Comparison of ENCODE assay signal across 8 mouse cellular contexts in the genomic region with DNA sequence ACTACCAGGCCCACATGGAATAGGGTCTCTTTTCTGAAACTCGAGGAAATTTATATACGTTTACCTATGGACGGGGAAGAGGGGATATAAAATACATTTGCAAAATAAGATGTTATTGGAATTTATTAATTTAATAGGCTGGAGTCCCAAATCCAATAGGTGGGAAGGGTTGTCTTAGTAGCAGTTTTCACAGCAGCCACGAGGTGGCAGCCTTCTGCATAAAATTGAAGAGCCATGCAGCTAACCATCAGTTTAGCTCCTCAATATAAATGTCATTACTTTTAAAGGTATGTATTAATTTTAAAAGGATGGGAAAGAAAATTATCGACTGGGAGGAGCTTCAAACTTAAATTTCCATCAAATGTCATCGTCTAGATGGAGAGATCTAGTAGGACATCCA.
A peak's percentile ranks its signal among the peaks of the same experiment; 100 is the strongest.
DNase-seq lines count a peak whose midpoint lies in the region; ATAC-seq and TF ChIP-seq lines count a peak whose summit lies in the region.

No protein-coding gene starts in this region.

- 39% methylated on average over 6 of the region's 6 CpGs for WGBS in intestine, embryonic 14.5 days
- 34% methylated on average over 6 of the region's 6 CpGs for WGBS in intestine, embryonic 15.5 days

- H3K4me3 ChIP-seq in intestine, embryonic 14.5 days (ENCODE audit: low read depth, low read length): no peak overlapping the region
- no peak overlapping the region for H3K4me3 ChIP-seq in intestine, embryonic 15.5 days (replicated peaks)
- H3K4me3 ChIP-seq in gastrocnemius, adult 2 months: no peak overlapping the region

- H3K27ac ChIP-seq in intestine, embryonic 14.5 days (ENCODE audit: low read depth): no peak overlapping the region
- H3K27ac ChIP-seq in intestine, embryonic 15.5 days: no peak overlapping the region
- no peak overlapping the region for H3K27ac ChIP-seq in gastrocnemius, adult 2 months

- H3K4me1 ChIP-seq in intestine, embryonic 14.5 days (replicated peaks; ENCODE audit: control insufficient read depth, insufficient read depth, low read length): no peaks in the 10 kb centered on the region
- H3K4me1 ChIP-seq in intestine, embryonic 15.5 days (replicated peaks): no peaks in the 10 kb centered on the region

- no peak overlapping the region for H3K4me2 ChIP-seq in intestine, embryonic 14.5 days (ENCODE audit: low read length)
- no peak overlapping the region for H3K4me2 ChIP-seq in intestine, embryonic 15.5 days (replicated peaks)

- intact Hi-C loops in gastrocnemius, adult 2 months (cut with DNase I): loop anchor here (5.0 kb wide), 1 partner anchor 757 kb away; no protein-coding TSS in a partner anchor

- peak; percentile 78 for DNase-seq in intestine, embryonic 14.5 days (ENCODE audit: low spot score)
- DNase-seq in ES-CJ7 (ENCODE audit: low read depth, low spot score): peak; percentile 39
- DNase-seq in cerebellum, adult 9-10 months: peak; percentile 68
- peak; percentile 71 for DNase-seq in gastrocnemius, adult 2 months
- DNase-seq in kidney, postnatal 4 days: peak; percentile 81 to 84
- peak; percentile 76 for DNase-seq in lung, postnatal 14 days
- DNase-seq in thymus, postnatal 25 days: peak; percentile 30

- no peak overlapping the region for H3K9ac ChIP-seq in intestine, embryonic 14.5 days (ENCODE audit: low read length)
- H3K9ac ChIP-seq in intestine, embryonic 15.5 days: no peak overlapping the region

- H3K9me3 ChIP-seq in intestine, embryonic 14.5 days (ENCODE audit: control insufficient read depth, low read length): no peaks in the 10 kb centered on the region
- H3K9me3 ChIP-seq in intestine, embryonic 15.5 days: no peaks in the 10 kb centered on the region

- H3K27me3 ChIP-seq in intestine, embryonic 14.5 days (replicated peaks; ENCODE audit: control insufficient read depth, insufficient read depth, low read length): no peaks in the 10 kb centered on the region
- H3K27me3 ChIP-seq in intestine, embryonic 15.5 days (replicated peaks): no peaks in the 10 kb centered on the region

- TF ChIP-seq CTCF in gastrocnemius, adult 2 months (IDR thresholded peaks at IDR 0.05): peak; percentile 89

- ATAC-seq in intestine, embryonic 14.5 days (replicated peaks; ENCODE audit: low FRiP score, low TSS enrichment, low read depth): no peak
- no peak for ATAC-seq in intestine, embryonic 15.5 days

- no peaks in the 10 kb centered on the region for H3K36me3 ChIP-seq in intestine, embryonic 14.5 days (ENCODE audit: control insufficient read depth, insufficient read depth, low read length)
- H3K36me3 ChIP-seq in intestine, embryonic 15.5 days: no peaks in the 10 kb centered on the region

Comparison
In these comparisons a context has a peak if more than half of its experiments do, and no peak if none do; other contexts are left out.
1. DNase-seq: peak in every context shown above with its lines; median percentile 82 in kidney, postnatal 4 days; 78 in intestine, embryonic 14.5 days; 76 in lung, postnatal 14 days; 71 in gastrocnemius, adult 2 months; 68 in cerebellum, adult 9-10 months; 39 in ES-CJ7; 30 in thymus, postnatal 25 days.